Mouse (Mus musculus) kidney, postnatal 25 days (tissue): ENCODE results near the gene Hist1h3f.
"Not testable (repeated sequence)": the region's sequence is repeated elsewhere in the genome, so short reads cannot be mapped to it uniquely, and the experiment has no call there.

Experiments used
- DNase-seq, 2 experiments: peaks; one replicate each; pipeline ENCODE4 v3.0.0; 2021; ENCODE audit warnings: mixed read lengths in 2 of 2

Hist1h3f gene

DNA sequence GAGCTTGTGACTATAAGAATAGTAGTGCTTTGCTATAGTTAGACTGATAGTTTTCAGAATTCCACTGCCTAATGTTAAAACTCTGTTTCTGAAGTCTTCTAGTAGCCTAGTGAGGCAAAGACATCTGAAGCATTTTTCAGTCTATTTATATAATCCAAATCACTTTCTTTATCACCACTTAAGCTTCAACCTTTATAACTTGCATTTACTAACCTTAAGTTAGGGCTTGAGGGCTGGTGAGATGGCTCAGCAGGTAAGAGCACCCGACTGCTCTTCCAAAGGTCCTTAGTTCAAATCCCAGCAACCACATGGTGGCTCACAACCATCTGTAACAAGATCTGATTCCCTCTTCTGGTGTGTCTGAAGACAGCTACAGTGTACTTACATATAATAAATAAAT lies 4.0 kb upstream of the Hist1h3f start:
- DNase-seq, result not testable (repeated sequence)

DNA sequence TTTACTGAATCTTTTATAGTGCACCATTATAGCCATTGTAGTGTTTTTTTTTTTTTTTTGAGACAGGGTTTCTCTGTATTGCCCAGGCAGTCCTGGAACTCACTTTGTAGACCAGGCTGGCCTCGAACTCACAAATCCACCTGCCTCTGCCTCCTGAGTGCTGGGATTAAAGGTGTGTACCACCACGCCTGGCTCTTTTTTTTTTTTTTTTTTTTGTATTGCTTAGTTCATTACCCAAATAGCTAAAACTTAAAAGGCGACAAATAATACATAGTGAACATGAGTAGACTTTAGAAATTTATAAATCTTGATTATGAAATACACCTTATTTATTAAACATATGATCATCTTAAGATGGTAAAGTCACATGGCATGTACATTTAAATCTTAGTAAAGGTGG lies 2.4 kb upstream of the Hist1h3f start:
- no peak for DNase-seq

DNA sequence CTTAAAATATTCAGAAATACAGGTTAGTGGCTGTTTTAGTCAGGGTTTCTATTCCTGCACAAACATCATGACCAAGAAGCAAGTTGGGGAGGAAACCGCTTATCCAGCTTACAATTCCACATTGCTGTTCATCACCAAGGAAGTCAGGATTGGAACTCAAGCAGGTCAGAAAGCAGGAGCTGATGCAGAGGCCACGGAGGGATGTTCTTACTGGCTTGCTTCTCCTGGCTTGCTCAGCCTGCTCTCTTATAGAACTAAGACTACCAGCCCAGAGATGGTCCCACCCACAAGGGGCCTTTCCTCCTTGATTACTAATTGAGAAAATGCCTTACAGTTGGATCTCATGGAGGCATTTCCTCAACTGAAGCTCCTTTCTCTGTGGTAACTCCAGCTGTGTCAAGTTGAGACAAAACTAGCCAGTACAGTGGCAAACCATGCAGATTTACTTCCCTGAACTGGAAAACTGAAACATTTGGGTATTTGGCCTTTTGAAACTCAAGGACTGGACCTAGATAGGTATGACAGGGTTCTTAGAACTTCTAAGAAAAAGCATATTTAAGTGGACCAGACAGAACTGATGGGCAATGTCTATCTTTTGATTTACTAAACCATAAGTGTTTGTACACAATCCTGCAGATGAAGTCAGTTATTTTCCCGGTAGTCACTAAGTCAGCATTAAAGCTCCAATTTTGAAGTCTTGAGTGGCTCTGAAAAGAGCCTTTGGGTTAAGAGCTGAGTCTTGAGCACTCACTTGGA lies 1.4 kb upstream of the Hist1h3f start:
- not testable (repeated sequence) for DNase-seq

DNA sequence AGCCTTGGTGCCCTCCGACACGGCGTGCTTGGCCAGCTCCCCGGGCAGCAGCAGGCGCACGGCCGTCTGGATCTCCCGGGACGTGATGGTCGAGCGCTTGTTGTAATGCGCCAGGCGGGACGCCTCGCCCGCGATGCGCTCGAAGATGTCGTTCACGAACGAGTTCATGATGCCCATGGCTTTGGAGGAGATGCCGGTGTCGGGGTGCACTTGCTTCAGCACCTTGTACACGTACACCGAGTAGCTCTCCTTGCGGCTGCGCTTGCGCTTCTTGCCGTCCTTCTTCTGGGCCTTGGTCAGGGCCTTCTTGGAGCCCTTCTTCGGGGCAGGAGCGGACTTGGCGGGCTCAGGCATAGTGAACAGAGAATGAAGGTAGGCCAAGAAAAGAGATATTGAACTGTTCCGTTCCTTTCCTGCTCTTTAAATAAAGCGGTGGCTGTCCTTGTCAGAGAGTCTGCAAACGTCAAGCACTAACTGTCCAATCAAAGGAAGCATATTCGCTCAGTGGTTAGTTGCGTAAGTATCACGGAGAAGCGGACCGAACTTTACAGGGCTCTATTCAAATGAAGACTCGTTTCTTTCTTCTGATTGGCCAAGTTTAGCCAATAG lies 749 bp upstream of the Hist1h3f start, which contains the start of gene Hist1h2bh:
TSS of gene Hist1h2bh (minus strand) at position 394 of the 609 bp plus-strand sequence.
- peak; percentile 74 to 85 for DNase-seq

DNA sequence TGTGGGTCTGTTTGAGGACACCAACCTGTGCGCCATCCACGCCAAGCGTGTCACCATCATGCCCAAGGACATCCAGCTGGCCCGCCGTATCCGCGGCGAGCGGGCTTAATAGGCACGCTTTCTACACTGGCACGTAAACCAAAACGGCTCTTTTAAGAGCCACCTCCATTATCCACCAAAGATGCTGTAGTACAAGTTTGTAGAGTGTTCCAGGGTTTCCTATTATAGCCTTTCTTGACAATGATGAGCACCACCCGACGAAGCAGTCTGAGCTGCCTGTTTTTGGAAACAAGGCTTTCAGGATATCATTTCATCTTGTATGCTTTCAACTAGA lies 902 bp downstream of the Hist1h3f start:
- not testable (repeated sequence) for DNase-seq

DNA sequence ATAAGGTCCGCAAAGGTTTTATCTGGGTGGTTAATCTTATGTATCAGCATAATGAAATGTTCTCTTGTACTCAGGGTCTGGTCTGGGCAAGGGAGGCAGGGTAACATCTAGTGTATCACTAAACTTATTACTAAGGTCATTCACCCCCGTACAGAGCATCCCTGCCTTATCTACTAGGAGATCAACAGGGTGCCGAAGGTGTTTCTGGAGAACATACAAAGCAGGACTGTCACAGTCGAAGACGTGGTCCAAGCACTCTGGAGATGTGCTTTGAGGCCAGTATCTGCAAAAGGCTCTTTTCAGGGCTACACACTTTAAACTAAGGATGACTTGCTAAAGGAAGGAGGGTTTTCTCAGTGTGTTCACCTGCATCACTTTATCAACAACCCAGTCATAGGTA lies 2.8 kb downstream of the Hist1h3f start:
- DNase-seq, result no peak

DNA sequence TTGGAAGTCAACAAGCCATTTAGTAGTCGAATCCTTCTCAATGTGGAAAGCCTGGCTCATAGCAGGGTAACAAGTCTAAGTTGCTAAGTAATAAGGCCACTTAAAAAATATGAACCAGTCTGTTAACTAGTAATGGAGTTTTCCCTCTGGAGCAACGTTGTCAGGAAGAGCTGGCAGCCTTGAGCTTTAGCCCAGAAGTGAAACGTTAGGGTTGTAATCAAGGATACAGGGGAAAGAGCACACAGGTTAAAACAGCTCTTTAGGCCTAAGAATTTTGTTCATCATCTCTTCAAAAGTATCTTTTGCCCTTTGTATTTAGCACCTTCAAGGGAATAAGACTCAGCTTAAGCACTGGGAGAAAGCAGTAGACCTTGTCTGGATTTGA lies 6.9 kb downstream of the Hist1h3f start:
- DNase-seq, result no peak

DNA sequence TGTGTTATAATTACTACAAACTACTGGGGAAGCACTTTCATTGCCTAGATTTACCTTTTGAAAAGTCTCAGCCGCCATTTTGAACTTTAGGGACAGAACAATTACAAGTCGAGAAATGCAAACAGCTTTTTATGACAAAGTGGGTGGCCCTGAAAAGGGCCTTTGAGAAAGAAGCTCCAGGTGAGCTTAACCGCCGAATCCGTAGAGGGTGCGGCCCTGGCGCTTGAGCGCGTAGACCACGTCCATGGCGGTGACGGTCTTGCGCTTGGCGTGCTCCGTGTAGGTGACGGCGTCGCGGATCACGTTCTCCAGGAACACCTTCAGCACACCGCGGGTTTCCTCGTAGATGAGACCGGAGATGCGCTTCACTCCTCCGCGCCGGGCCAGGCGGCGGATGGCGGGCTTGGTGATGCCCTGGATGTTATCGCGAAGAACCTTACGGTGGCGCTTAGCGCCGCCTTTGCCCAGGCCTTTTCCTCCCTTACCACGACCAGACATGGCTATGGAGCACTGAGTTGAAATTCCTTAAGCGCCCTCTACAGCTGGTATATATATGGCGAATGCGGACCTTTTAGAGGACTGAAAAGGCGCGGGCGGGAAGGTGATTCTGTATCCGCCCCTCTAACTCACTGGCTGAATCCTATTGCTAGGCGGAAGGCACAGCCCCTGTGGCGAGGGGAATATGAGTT lies 7.4 kb downstream of the Hist1h3f start, which contains the start of gene Hist1h4f:
TSS of gene Hist1h4f (minus strand) at position 503 of the 689 bp plus-strand sequence.
- DNase-seq, result peak; percentile 83 to 88

DNA sequence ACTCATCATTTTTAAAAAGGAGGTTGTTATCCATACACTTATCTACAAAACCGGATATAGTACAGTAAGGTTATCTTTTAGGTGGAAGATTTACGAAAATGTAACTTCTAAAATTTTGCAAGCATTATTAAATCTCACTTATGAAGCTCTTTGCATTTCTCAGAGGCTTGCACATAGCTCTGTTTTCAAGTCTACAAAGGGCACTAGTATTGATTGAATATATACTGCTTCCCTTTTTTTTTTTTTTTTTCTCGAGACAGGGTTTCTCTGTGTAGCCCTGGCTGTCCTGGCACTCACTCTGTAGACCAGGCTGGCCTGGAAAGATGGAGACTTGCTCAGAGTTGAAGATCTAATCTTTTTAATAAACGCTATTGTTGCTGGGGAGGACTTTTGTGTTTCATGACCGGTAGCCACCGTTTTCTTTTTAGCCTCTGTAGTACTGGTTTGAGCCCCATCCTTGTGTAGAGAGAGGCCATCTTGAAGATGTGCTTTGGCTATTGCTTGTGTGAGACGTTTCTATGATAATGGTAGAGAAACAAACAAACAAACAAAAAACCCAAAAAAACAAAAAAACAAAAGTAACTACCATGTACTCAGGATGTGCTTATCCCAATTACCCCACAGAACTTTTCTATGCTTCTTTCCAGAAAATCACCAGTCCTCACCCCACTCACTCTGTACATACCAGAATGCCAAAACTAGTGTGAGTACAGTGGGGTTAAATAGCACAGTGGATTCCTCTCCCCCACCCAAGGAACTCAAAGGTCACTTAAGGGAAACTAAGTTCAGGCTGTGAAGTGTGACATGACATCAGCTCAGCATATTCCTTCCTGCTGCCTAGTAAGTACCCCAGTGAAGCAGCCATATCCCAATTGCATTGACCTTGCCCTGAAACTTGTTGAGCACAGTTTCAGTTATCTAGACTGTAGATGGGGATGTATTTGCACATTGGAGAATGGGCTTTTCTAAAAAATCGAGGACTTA lies 8.4 kb downstream of the Hist1h3f start:
- no peak for DNase-seq

DNA sequence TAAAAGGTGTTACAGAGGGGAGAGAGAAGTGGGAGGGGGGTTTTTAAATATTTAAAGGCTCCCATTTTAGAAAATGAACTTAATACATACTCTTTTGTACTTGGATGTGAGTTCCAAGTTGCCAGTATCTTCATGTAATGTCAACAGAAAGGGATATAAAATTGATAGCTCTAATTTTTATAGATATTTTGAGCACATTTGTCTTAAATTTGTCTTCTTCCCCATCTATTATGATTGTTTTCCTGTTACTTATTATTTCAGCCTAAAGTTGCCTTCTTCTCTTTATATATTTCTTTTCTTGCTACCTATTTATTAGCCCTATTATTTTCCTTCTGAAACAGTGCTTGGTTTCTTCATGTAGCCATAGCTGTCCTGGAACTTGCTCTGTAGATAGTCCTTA lies 9.1 kb downstream of the Hist1h3f start, which contains the start of gene Hist1h1d:
TSS of gene Hist1h1d (plus strand) at position 301 of the 400 bp plus-strand sequence.
- no peak for DNase-seq

DNA sequence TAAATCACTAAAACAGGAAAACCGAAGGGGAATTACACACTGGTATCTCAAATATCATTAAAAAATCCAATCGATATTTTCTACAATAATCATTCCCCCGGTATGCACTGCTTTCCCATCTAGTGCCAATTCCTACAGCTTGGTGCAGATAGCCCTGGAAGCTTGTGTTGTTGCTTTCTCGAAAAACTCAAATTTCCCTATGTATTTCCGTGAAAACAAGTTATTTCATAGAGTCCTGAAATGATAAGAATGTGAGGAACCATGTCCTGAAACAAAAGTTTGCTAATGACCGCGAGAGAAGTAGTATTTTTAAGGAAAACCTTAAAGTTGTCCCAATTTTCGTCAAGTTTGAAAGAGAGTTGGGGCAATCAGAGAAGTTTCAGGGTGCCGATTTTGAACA lies 10.5 kb downstream of the Hist1h3f start:
- no peak for DNase-seq

DNA sequence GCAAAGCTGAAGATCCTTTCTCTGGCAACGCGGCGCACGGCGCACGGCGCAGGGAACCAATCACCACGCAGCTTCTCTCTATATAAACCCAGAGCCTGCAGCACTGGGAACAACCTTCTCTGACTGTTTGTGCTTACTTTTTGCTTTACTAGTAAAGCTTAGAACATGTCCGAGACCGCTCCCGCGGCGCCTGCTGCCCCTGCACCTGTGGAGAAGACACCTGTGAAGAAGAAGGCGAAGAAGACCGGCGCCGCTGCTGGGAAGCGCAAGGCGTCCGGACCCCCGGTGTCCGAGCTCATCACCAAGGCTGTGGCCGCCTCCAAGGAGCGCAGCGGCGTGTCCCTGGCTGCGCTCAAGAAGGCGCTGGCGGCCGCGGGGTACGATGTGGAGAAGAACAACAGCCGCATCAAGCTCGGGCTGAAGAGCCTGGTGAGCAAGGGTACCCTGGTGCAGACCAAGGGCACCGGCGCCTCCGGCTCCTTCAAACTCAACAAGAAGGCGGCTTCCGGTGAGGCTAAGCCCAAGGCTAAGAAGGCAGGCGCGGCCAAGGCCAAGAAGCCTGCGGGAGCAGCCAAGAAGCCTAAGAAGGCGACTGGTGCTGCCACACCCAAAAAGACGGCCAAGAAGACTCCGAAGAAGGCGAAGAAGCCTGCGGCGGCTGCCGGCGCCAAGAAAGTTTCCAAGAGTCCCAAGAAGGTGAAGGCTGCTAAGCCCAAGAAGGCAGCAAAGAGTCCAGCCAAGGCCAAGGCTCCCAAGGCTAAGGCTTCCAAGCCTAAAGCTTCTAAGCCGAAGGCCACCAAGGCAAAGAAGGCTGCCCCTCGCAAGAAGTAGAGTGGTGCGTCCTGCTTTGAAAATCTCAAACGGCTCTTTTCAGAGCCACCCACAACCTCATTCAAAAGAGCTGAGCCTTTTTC lies 11.3 kb downstream of the Hist1h3f start:
- peak; percentile 70 to 86 for DNase-seq

DNA sequence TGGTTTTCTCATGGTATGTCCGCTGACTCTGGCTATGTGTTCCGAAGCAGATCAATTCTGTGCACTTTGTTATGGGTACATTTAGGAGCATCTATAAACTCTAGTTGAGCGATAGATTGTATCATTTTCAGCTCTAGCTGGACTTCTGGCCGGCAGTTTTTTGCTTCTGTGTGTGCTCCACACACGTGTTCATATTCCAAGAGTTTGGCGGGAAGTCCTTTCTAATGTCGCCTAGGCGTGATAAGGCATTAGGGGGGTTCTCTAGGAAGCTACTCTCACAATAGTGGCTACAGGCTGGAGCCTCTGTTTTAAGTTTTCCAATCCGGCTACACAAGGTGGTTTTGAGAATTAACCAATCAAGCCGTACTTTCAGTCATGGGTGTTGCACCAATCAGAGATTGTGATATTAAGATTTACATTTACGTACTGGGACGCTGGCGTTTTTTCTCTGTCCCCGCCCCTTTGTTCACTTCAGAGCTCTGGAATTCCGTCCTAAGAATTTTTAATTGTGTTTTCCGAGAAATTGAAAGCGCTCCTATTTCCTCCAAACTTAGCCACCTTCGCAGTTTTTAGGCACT lies 12.1 kb downstream of the Hist1h3f start:
- peak; percentile 73 to 78 for DNase-seq

DNA sequence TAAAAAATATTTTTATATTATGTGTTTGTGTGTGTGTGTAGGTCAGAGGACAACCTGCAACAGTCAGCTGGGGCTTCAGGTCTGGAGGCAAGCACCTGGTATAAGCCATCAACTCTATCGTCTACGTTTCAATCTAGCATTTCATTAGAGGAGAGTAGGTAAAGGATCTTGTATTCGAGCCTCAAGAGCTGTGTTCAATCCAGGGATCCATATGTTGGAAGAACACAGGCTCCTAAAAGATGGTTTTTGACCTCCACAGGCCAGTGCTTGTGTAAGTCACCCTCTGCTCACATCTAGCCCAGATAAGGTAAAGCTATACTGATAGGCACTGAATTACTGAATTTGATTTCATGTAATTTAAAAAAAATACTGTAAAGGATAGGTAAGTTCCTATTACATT lies 13.1 kb downstream of the Hist1h3f start:
- no peak for DNase-seq

DNA sequence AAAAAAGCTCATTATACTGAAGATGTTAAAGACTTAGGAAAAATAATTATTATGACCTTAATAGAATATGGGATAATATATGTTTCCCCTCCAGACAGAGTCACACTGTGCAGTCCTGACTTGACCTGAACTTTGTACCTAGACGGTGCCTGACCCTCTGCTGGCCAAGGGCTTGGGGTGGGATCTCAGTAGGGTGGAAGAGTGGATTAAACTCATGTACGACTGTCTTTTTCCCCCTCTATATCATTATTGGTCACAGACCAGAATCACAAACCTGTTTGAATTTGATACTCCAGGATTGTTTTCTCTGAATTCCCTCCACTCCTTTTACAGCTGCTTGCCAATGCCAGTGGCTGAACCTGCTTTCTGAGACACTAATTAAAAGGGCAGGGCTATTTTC lies 16.8 kb downstream of the Hist1h3f start:
- not testable (repeated sequence) for DNase-seq

DNA sequence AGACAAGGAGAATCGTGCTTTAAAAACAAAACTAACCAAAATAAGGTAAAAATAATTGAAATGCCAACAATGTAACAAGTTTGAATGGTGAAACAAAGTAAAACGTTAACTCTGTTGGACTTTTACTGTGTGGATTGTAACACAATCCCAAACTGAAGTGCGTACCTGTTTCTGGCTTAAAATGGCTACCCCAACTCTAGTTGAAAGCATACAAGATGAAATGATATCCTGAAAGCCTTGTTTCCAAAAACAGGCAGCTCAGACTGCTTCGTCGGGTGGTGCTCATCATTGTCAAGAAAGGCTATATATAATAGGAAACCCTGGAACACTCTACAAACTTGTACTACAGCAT lies 17.7 kb downstream of the Hist1h3f start:
- DNase-seq, result not testable (repeated sequence)

DNA sequence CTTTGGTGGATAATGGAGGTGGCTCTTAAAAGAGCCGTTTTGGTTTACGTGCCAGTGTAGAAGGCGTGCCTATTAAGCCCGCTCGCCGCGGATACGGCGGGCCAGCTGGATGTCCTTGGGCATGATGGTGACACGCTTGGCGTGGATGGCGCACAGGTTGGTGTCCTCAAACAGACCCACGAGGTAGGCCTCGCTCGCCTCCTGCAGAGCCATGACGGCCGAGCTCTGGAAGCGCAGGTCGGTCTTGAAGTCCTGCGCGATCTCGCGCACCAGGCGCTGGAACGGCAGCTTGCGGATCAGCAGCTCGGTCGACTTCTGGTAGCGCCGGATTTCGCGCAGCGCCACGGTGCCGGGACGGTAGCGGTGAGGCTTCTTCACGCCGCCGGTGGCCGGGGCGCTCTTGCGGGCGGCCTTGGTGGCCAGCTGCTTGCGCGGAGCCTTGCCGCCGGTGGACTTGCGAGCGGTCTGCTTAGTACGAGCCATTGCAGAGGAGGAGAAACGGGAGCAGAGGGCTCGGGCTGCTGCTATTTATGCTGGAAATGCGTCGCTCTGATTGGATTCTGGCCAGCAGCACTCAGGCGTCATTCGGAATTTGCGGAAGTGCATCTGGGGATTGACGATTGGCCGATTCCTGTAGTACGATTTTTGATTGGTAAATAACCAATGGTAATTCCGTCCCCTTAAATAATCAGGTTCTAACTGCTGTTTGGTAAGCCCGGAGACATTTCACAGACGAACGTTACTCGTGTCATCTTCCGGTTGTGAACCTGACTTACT lies 18.2 kb downstream of the Hist1h3f start, which contains the start of gene Hist1h3e:
TSS of gene Hist1h3e (minus strand) at position 487 of the 777 bp plus-strand sequence.
- peak; percentile 93 to 96 for DNase-seq

DNA sequence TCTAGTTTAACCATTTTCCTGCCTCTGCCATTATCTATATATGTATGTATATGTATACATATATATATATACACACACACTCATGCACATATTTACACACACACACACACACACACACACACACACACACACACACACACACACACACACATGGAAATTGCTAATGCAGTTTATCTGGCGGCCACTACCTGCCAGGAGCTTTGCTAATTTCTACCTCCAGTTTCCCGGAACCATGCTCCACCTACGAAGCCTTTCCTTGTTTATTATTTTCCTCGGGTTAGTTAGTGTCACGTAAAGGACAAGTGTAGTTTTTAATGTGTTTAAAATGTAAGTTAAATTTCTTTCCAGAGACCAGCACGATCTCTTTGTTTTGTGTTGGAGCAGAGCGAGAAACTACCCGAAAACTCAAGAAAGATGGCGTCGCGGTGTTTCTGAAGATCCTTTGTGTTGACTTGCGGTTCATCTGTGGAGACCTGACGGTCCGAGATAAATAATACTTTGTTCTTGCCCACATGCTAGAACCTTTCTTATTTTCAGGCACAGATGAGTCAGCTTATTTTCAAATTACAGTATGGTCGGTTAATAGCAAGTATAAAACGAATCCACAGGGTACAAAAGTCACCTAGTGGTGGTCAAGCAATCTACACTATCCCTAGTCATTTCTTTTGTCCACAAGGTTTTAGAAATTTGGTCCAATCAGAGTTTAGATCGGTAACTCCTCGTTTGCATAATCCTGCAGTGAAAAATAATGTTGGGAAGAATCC lies 19.0 kb downstream of the Hist1h3f start:
- peak in 1 of 2 experiments; percentile 45 for DNase-seq

DNA sequence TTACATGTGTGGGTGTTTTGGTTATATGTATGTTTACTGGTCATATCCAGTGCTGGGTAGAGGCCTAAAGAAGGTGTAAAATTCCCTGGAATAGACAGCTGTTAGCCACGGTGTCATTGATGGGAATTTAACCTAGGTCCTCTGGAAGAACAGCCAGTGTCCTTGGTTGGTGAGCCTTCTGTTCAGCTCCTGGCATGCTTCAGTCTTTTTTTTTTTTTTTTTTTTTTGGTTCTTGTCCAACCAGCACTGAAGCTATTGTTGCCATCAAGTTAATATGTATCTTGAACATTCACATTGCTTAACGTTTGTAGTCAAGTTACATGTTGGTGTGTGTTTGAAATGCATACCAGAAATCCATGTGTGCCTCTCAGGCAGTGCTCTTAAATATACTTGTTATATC lies 20.6 kb downstream of the Hist1h3f start:
- DNase-seq, result no peak
